Mouse (Mus musculus): Measurements from ENCODE around the gene Slc43a2.

DNA sequence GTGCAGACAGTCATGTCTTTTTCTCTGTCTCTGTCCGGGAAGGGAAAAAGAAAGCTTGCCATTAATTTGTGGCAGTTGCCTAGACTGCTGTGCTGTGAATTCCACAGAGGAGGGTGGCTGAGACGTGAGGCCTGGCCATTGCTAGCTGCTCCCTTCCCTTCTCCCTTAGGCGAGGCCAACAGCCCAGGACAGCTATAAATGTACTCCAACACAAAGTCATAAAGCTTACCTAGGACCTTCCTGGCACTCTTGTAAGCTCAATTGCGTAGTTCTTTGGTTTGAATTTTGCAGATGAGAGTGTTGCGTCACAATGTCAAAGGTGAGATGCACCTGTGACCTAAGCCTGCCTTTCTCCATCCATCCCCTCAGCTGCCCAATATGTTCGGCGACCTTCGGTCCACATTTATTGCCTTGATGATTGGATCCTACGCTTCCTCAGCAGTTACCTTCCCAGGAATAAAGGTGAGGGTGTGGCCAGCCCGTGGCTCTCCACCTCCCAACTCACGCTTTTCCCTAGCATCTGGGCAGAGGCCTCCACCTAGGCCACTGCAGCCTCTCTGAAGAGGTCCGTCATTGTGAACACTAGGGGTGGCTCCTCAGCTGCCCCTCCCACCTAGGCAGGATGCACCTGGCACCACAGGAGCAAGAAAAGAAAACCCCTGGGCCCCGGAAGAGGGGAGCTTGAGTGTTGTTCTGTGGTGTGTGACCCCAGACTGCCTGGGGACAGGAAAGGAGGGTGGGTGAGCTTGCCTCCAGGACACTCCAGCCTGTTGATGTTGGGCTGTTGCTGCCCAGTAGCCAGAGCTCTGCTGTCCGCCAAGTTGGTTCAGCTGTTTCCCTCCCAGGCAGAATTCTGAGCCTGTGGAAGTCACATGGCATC lies 29.3 kb downstream of the Slc43a2 start:
- TF ChIP-seq UBTF (IDR thresholded peaks at IDR 0.05; ENCODE audit: borderline replicate concordance, insufficient read depth, low read depth, low read length) (no peak), CTCF (IDR thresholded peaks at IDR 0.05 in 2 of 3, conservative IDR thresholded peaks at IDR 0.05 in 1 of 3; ENCODE audit: control insufficient read depth in 1 of 3, insufficient read depth in 1 of 3, low read depth in 2 of 3, low read length in 3 of 3, poor library complexity in 1 of 3, severe bottlenecking in 1 of 3) (no peak), TBP (IDR thresholded peaks at IDR 0.05; ENCODE audit: low read depth, low read length) (no peak), MAX (IDR thresholded peaks at IDR 0.05; ENCODE audit: low read length) (no peak), RCOR1 (IDR thresholded peaks at IDR 0.05; ENCODE audit: low read depth, low read length) (no peak), ELF1 (IDR thresholded peaks at IDR 0.05; ENCODE audit: low read depth, low read length) (no peak), MXI1 (IDR thresholded peaks at IDR 0.05; ENCODE audit: low read depth, low read length) (no peak), MEF2A (IDR thresholded peaks at IDR 0.05; ENCODE audit: extremely low read depth, insufficient replicate concordance, low read depth, low read length, poor library complexity, severe bottlenecking) (no peak), SIN3A (IDR thresholded peaks at IDR 0.05; ENCODE audit: low read length) (no peak), POLR2A (IDR thresholded peaks at IDR 0.05; ENCODE audit: control insufficient read depth in 1 of 2, insufficient read depth in 1 of 2, low read depth in 1 of 2, low read length in 2 of 2, poor library complexity in 1 of 2) (no peak), CHD1 (IDR thresholded peaks at IDR 0.05; ENCODE audit: low read depth, low read length) (no peak), TAL1 (IDR thresholded peaks at IDR 0.05; ENCODE audit: low read length) (no peak), TCF12 (IDR thresholded peaks at IDR 0.05; ENCODE audit: low read depth, low read length) (no peak)

Measured in MEL (cell line).